Mouse (Mus musculus) lung, embryonic 14.5 days (tissue): ENCODE measurements around the gene Vps4a. TPM values are rescaled to one million over a fixed set of nuclear protein-coding genes. Genes with fewer than 3 reads are reported as not detected.
"Not testable (repeated sequence)": the region's sequence is repeated elsewhere in the genome, so short reads cannot be mapped to it uniquely, and the experiment has no call there.

Source experiments
- ATAC-seq: fragments of 200-750 bp; cut with Nextera tagmentation; 2 replicates; pipeline ENCODE4 v1.8.0; 2017; ENCODE audit warnings: mild to moderate bottlenecking, moderate TSS enrichment, moderate library complexity; ENCODE audit not compliant: insufficient read depth
- DNase-seq: peaks from one replicate; pipeline ENCODE4 v3.0.0-alpha.2; 2015
- H3K27ac ChIP-seq: fragments of 300-500 bp; sonication (generic); 2 replicates; pipeline ENCODE4 v1.5.1; 2014; ENCODE audit warnings: low read depth, mild to moderate bottlenecking, moderate library complexity
- H3K27me3 ChIP-seq: fragments of 300-500 bp; sonication (generic); 2 replicates; pipeline ENCODE4 v1.6.1; 2014; ENCODE audit warnings: low read length, control low read depth; ENCODE audit not compliant: insufficient read depth
- H3K36me3 ChIP-seq: fragments of 300-500 bp; sonication (generic); 2 replicates; pipeline ENCODE4 v1.6.1; 2014; ENCODE audit warnings: control low read depth; ENCODE audit not compliant: insufficient read depth
- H3K4me1 ChIP-seq: fragments of 300-500 bp; sonication (generic); 2 replicates; pipeline ENCODE4 v1.6.1; 2014; ENCODE audit warnings: antibody characterized with exemption, control low read depth; ENCODE audit not compliant: insufficient read depth
- H3K4me2 ChIP-seq: fragments of 300-500 bp; sonication (generic); 2 replicates; pipeline ENCODE4 v1.6.1; 2014; ENCODE audit warnings: mild to moderate bottlenecking
- H3K4me3 ChIP-seq: fragments of 300-500 bp; sonication (generic); 2 replicates; pipeline ENCODE4 v1.5.1; 2014; ENCODE audit warnings: low read depth, low read length
- H3K9ac ChIP-seq: fragments of 300-500 bp; sonication (generic); 2 replicates; pipeline ENCODE4 v1.6.1; 2014
- H3K9me3 ChIP-seq: fragments of 300-500 bp; sonication (generic); 2 replicates; pipeline ENCODE4 v1.6.1; 2016; ENCODE audit warnings: low read depth, low read length, control low read depth
- CTCF ChIP-seq: IDR thresholded peaks from 2 replicates; pipeline ENCODE4 v1.5.1; 2016; ENCODE audit warnings: antibody characterized with exemption, low read depth
- WGBS: fragments of 180-500 bp; shearing (Covaris S2); extraction: QIAGEN DNeasy Blood & Tissue Kit; methylation state at CpG from one replicate; pipeline ENCODE4 v1.1.7; 2014; 5-methylcytosine and 5-hydroxymethylcytosine counted together
- polyA plus RNA-seq: library from polyadenylated mRNA; unstranded; fragments of >200 nt; fragmentation: Nextera tagmentation; extraction: Ambion mirVana; gene quantifications from 2 replicates; pipeline ENCODE4 v1.2.1, GENCODE M21; 2014

Vps4a gene
- polyA plus RNA-seq = 67.8 and 71.4 TPM in 2 replicates

- peak within 1 kb of the TSS; percentile 87 for H3K9ac ChIP-seq
- peak within 1 kb of the TSS; percentile 98 for H3K4me3 ChIP-seq
- DNase-seq (peak; percentile 96), ATAC-seq (peak; percentile 97)
- WGBS = 4% methylated on average over 66 of the region's 66 CpGs
- peak within 1 kb of the TSS; percentile 82 for H3K27ac ChIP-seq
- H3K4me2 ChIP-seq = peak within 1 kb of the TSS; percentile 78
- H3K36me3 ChIP-seq = no peaks in the 10 kb centered on the region
- TF ChIP-seq CTCF = peak; percentile 81
- no peaks in the 10 kb centered on the region for H3K9me3 ChIP-seq
- peaks cover 5% of the 10 kb centered on the region; the same call in 1 of the 2 replicates for H3K4me1 ChIP-seq
- H3K27me3 ChIP-seq = no peaks in the 10 kb centered on the region
Measured at GRCm38 (mm10) chr8:107030650-107031576, at the start of gene Vps4a. Gene Vps4a, plus strand, starts transcription at chr8:107031222.

- H3K36me3 ChIP-seq = peaks cover 12% of the 10 kb centered on the region
- no peak for ATAC-seq
- H3K4me3 ChIP-seq = no peak overlapping the region
- no peak for DNase-seq
- no peaks in the 10 kb centered on the region for H3K9me3 ChIP-seq
- H3K27me3 ChIP-seq = no peaks in the 10 kb centered on the region
- H3K9ac ChIP-seq = no peak overlapping the region
- 82% methylated on average over 9 of the region's 9 CpGs for WGBS
- no peak for TF ChIP-seq CTCF
- H3K4me1 ChIP-seq = no peaks in the 10 kb centered on the region
- H3K4me2 ChIP-seq = no peak overlapping the region
- no peak overlapping the region for H3K27ac ChIP-seq
Measured at GRCm38 (mm10) chr8:106985404-106985821, 45.6 kb upstream of the Vps4a start.

- no peaks in the 10 kb centered on the region for H3K9me3 ChIP-seq
- no peak for TF ChIP-seq CTCF
- ATAC-seq = no peak
- H3K4me1 ChIP-seq = no peaks in the 10 kb centered on the region
- no peak overlapping the region for H3K4me3 ChIP-seq
- no peak for DNase-seq
- no peak overlapping the region for H3K9ac ChIP-seq
- no peak overlapping the region for H3K27ac ChIP-seq
- H3K4me2 ChIP-seq = no peak overlapping the region
- peaks cover 13% of the 10 kb centered on the region for H3K36me3 ChIP-seq
- H3K27me3 ChIP-seq = no peaks in the 10 kb centered on the region
Measured at GRCm38 (mm10) chr8:106985951-106986350, 45.1 kb upstream of the Vps4a start.

- H3K36me3 ChIP-seq = peaks cover 19% of the 10 kb centered on the region
- DNase-seq (no peak), ATAC-seq (no peak)
- TF ChIP-seq CTCF = no peak
- H3K27me3 ChIP-seq = no peaks in the 10 kb centered on the region
- H3K9ac ChIP-seq = no peak overlapping the region
- no peaks in the 10 kb centered on the region for H3K9me3 ChIP-seq
- H3K4me1 ChIP-seq = no peaks in the 10 kb centered on the region
- H3K4me2 ChIP-seq = no peak overlapping the region
- H3K27ac ChIP-seq = no peak overlapping the region
- no peak overlapping the region for H3K4me3 ChIP-seq
Measured at GRCm38 (mm10) chr8:106987557-106987956, 43.5 kb upstream of the Vps4a start.

- no peak overlapping the region for H3K9ac ChIP-seq
- TF ChIP-seq CTCF = no peak
- ATAC-seq (no peak), DNase-seq (no peak)
- no peak overlapping the region for H3K27ac ChIP-seq
- H3K27me3 ChIP-seq = no peaks in the 10 kb centered on the region
- no peaks in the 10 kb centered on the region for H3K4me1 ChIP-seq
- H3K4me2 ChIP-seq = no peak overlapping the region
- H3K4me3 ChIP-seq = no peak overlapping the region
- H3K36me3 ChIP-seq = peaks cover 30% of the 10 kb centered on the region
- H3K9me3 ChIP-seq = no peaks in the 10 kb centered on the region
- WGBS = 87% methylated on average over 7 of the region's 7 CpGs
Measured at GRCm38 (mm10) chr8:106991393-106991792, 39.6 kb upstream of the Vps4a start.

- not testable (repeated sequence) for H3K4me3 ChIP-seq, H3K27ac ChIP-seq, H3K27me3 ChIP-seq, H3K9me3 ChIP-seq, H3K4me2 ChIP-seq, ATAC-seq, DNase-seq, H3K9ac ChIP-seq, H3K4me1 ChIP-seq
- TF ChIP-seq CTCF = 0 out of 2 replicates have a peak, but pooled peaks have one; percentile 14
- peaks cover 35% of the 10 kb centered on the region for H3K36me3 ChIP-seq
- 85% methylated on average over 4 of the region's 4 CpGs for WGBS
Measured at GRCm38 (mm10) chr8:106996339-106996738, 34.7 kb upstream of the Vps4a start.

GRCm38 (mm10) chr8:106997416-106997815, 33.6 kb upstream of the Vps4a start:
- H3K4me2 ChIP-seq = no peak overlapping the region
- no peak for DNase-seq
- 79% methylated on average over 4 of the region's 4 CpGs for WGBS
- ATAC-seq = no peak
- no peak overlapping the region for H3K9ac ChIP-seq
- no peaks in the 10 kb centered on the region for H3K4me1 ChIP-seq
- peaks cover 31% of the 10 kb centered on the region; the same call in 1 of the 2 replicates for H3K36me3 ChIP-seq
- no peaks in the 10 kb centered on the region for H3K27me3 ChIP-seq
- no peak overlapping the region for H3K4me3 ChIP-seq
- no peak overlapping the region for H3K27ac ChIP-seq
- TF ChIP-seq CTCF = no peak
- H3K9me3 ChIP-seq = no peaks in the 10 kb centered on the region
